Mouse (Mus musculus) heart, adult 2 months (tissue): ENCODE data around the gene Sgpp2.

Source experiments
- CTCF ChIP-seq: fragments of 200-600 bp; IDR thresholded peaks from 2 replicates; pipeline ENCODE4 v1.8.1; 2022; ENCODE audit warnings: antibody characterized with exemption, mild to moderate bottlenecking, moderate library complexity
- EP300 ChIP-seq: fragments of 200-500 bp; IDR thresholded peaks from 2 replicates; pipeline ENCODE4 v1.6.1; 2011; ENCODE audit warnings: low read depth, low read length, control low read depth; ENCODE audit not compliant: insufficient read depth
- POLR2A ChIP-seq: fragments of 200-500 bp; IDR thresholded peaks from 2 replicates; pipeline ENCODE4 v1.6.1; 2011; ENCODE audit warnings: mild to moderate bottlenecking, low read depth, low read length, control low read depth; ENCODE audit not compliant: insufficient read depth

DNA sequence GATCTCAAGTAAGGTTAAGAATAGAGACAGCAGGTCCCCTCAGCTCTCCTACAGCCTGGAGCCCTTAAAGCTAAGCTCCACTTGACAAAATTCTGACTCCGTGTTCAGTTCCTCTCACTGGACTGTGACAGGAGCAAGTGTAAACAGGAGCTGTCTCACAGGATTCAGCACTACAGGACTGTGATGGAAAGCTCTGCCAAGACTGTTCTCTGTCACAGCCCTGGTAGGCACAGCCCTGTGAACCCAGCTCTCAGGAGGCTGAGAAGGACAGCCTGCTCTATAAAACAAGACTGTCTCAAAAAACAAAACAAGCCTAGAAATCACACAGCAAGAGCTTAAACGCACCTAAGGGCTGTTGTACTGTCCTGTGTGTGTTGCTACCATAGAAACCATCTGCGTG lies 127.0 kb downstream of the Sgpp2 start:
- TF ChIP-seq CTCF (no peak), POLR2A (no peak), EP300 (no peak)
